Mouse (Mus musculus): Measurements from ENCODE around the gene Adtrp.

Gene Adtrp

GRCm38 (mm10) chr13:41847516-41848126 lies at the start of gene Adtrp:
Gene Adtrp (minus strand): TSS chr13:41847684.
- no peaks in the 10 kb centered on the region for H3K27me3 ChIP-seq (ENCODE audit: insufficient read depth, low read length)

GRCm38 (mm10) chr13:41892016-41892415 lies 44.5 kb upstream of the Adtrp start:
- TF ChIP-seq CTCF (conservative IDR thresholded peaks at IDR 0.05; ENCODE audit: low read length) (no peak), POU5F1 (IDR thresholded peaks at IDR 0.05; ENCODE audit: borderline replicate concordance, low read length) (no peak), NANOG (IDR thresholded peaks at IDR 0.05; ENCODE audit: borderline replicate concordance, low read length) (no peak)
- no peaks in the 10 kb centered on the region; the same call in 1 of the 2 replicates for H3K27me3 ChIP-seq (ENCODE audit: insufficient read depth, low read length)
- H3K36me3 ChIP-seq (ENCODE audit: insufficient read depth, low read length), result no peaks in the 10 kb centered on the region
- no peaks in the 10 kb centered on the region for H3K4me1 ChIP-seq (replicated peaks; ENCODE audit: low read depth, low read length)
- no peaks in the 10 kb centered on the region for H3K9me3 ChIP-seq (ENCODE audit: low read length)
- H3K4me3 ChIP-seq (replicated peaks; ENCODE audit: low read length), result no peak overlapping the region

More at GRCm38 (mm10) chr13:41847516-41848126, at the start of gene Adtrp:
- H3K9me3 ChIP-seq (ENCODE audit: low read length), result peaks cover 9% of the 10 kb centered on the region
- H3K4me3 ChIP-seq (replicated peaks; ENCODE audit: low read length), result no peak within 1 kb of the TSS
- H3K36me3 ChIP-seq (ENCODE audit: insufficient read depth, low read length), result no peaks in the 10 kb centered on the region
- TF ChIP-seq POU5F1 (IDR thresholded peaks at IDR 0.05; ENCODE audit: borderline replicate concordance, low read length) (no peak), NANOG (IDR thresholded peaks at IDR 0.05; ENCODE audit: borderline replicate concordance, low read length) (no peak), CTCF (conservative IDR thresholded peaks at IDR 0.05; ENCODE audit: low read length) (no peak)
- H3K4me1 ChIP-seq (replicated peaks; ENCODE audit: low read depth, low read length), result peaks cover 3% of the 10 kb centered on the region; the same call in 1 of the 2 replicates

- H3K27me3 ChIP-seq (ENCODE audit: insufficient read depth, low read length), result no peaks in the 10 kb centered on the region; the same call in 1 of the 2 replicates
- H3K9me3 ChIP-seq (ENCODE audit: low read length), result no peaks in the 10 kb centered on the region
- H3K36me3 ChIP-seq (ENCODE audit: insufficient read depth, low read length), result no peaks in the 10 kb centered on the region
- no peak for TF ChIP-seq POU5F1 (IDR thresholded peaks at IDR 0.05; ENCODE audit: borderline replicate concordance, low read length)
- TF ChIP-seq CTCF (conservative IDR thresholded peaks at IDR 0.05; ENCODE audit: low read length), result no peak
- no peak for TF ChIP-seq NANOG (IDR thresholded peaks at IDR 0.05; ENCODE audit: borderline replicate concordance, low read length)
- H3K4me1 ChIP-seq (replicated peaks; ENCODE audit: low read depth, low read length), result no peaks in the 10 kb centered on the region
- H3K4me3 ChIP-seq (replicated peaks; ENCODE audit: low read length), result no peak overlapping the region
These were observed 43.1 kb upstream of the Adtrp start for GRCm38 (mm10) chr13:41890618-41891017.

- Histone ChIP-seq H3K27me3 (ENCODE audit: insufficient read depth, low read length) (no peaks in the 10 kb centered on the region; the same call in 1 of the 2 replicates), H3K36me3 (ENCODE audit: insufficient read depth, low read length) (no peaks in the 10 kb centered on the region), H3K4me1 (replicated peaks; ENCODE audit: low read depth, low read length) (no peaks in the 10 kb centered on the region), H3K4me3 (replicated peaks; ENCODE audit: low read length) (no peak overlapping the region), H3K9me3 (ENCODE audit: low read length) (no peaks in the 10 kb centered on the region)
- TF ChIP-seq CTCF (conservative IDR thresholded peaks at IDR 0.05; ENCODE audit: low read length) (no peak), NANOG (IDR thresholded peaks at IDR 0.05; ENCODE audit: borderline replicate concordance, low read length) (no peak)
These were observed 42.7 kb upstream of the Adtrp start for GRCm38 (mm10) chr13:41890111-41890600.

GRCm38 (mm10) chr13:41888644-41889043 lies 41.2 kb upstream of the Adtrp start:
- TF ChIP-seq CTCF (conservative IDR thresholded peaks at IDR 0.05; ENCODE audit: low read length), result no peak
- no peak for TF ChIP-seq NANOG (IDR thresholded peaks at IDR 0.05; ENCODE audit: borderline replicate concordance, low read length)
- TF ChIP-seq POU5F1 (IDR thresholded peaks at IDR 0.05; ENCODE audit: borderline replicate concordance, low read length), result no peak
- H3K4me3 ChIP-seq (replicated peaks; ENCODE audit: low read length), result no peak overlapping the region
- H3K27me3 ChIP-seq (ENCODE audit: insufficient read depth, low read length), result no peaks in the 10 kb centered on the region; the same call in 1 of the 2 replicates
- no peaks in the 10 kb centered on the region for H3K36me3 ChIP-seq (ENCODE audit: insufficient read depth, low read length)
- H3K9me3 ChIP-seq (ENCODE audit: low read length), result no peaks in the 10 kb centered on the region
- no peaks in the 10 kb centered on the region for H3K4me1 ChIP-seq (replicated peaks; ENCODE audit: low read depth, low read length)

GRCm38 (mm10) chr13:41886120-41886519 lies 38.6 kb upstream of the Adtrp start:
- TF ChIP-seq CTCF (conservative IDR thresholded peaks at IDR 0.05; ENCODE audit: low read length), result no peak
- no peak for TF ChIP-seq POU5F1 (IDR thresholded peaks at IDR 0.05; ENCODE audit: borderline replicate concordance, low read length)
- no peak for TF ChIP-seq NANOG (IDR thresholded peaks at IDR 0.05; ENCODE audit: borderline replicate concordance, low read length)
- no peaks in the 10 kb centered on the region for H3K9me3 ChIP-seq (ENCODE audit: low read length)
- no peaks in the 10 kb centered on the region for H3K36me3 ChIP-seq (ENCODE audit: insufficient read depth, low read length)

GRCm38 (mm10) chr13:41883665-41884291 lies 36.3 kb upstream of the Adtrp start:
- H3K9me3 ChIP-seq (ENCODE audit: low read length), result no peaks in the 10 kb centered on the region
- TF ChIP-seq CTCF (conservative IDR thresholded peaks at IDR 0.05; ENCODE audit: low read length) (no peak), NANOG (IDR thresholded peaks at IDR 0.05; ENCODE audit: borderline replicate concordance, low read length) (no peak), POU5F1 (IDR thresholded peaks at IDR 0.05; ENCODE audit: borderline replicate concordance, low read length) (no peak)
- H3K4me3 ChIP-seq (replicated peaks; ENCODE audit: low read length), result no peak overlapping the region
- H3K36me3 ChIP-seq (ENCODE audit: insufficient read depth, low read length), result no peaks in the 10 kb centered on the region
- H3K27me3 ChIP-seq (ENCODE audit: insufficient read depth, low read length), result no peaks in the 10 kb centered on the region; the same call in 1 of the 2 replicates
- no peaks in the 10 kb centered on the region for H3K4me1 ChIP-seq (replicated peaks; ENCODE audit: low read depth, low read length)

More at GRCm38 (mm10) chr13:41886120-41886519, 38.6 kb upstream of the Adtrp start:
- Histone ChIP-seq H3K4me1 (replicated peaks; ENCODE audit: low read depth, low read length) (no peaks in the 10 kb centered on the region), H3K27me3 (ENCODE audit: insufficient read depth, low read length) (no peaks in the 10 kb centered on the region; the same call in 1 of the 2 replicates), H3K4me3 (replicated peaks; ENCODE audit: low read length) (no peak overlapping the region)

GRCm38 (mm10) chr13:41881201-41881600 lies 33.7 kb upstream of the Adtrp start:
- Histone ChIP-seq H3K27me3 (ENCODE audit: insufficient read depth, low read length) (no peaks in the 10 kb centered on the region), H3K4me3 (replicated peaks; ENCODE audit: low read length) (no peak overlapping the region), H3K36me3 (ENCODE audit: insufficient read depth, low read length) (no peaks in the 10 kb centered on the region), H3K4me1 (replicated peaks; ENCODE audit: low read depth, low read length) (no peaks in the 10 kb centered on the region), H3K9me3 (ENCODE audit: low read length) (no peaks in the 10 kb centered on the region)
- TF ChIP-seq POU5F1 (IDR thresholded peaks at IDR 0.05; ENCODE audit: borderline replicate concordance, low read length), result no peak
- no peak for TF ChIP-seq NANOG (IDR thresholded peaks at IDR 0.05; ENCODE audit: borderline replicate concordance, low read length)
- TF ChIP-seq CTCF (conservative IDR thresholded peaks at IDR 0.05; ENCODE audit: low read length), result no peak

All from E14TG2a.4 (cell line).